Mouse (Mus musculus) lung, postnatal 0 days (tissue): ENCODE measurements at regions not wholly inside any gene's neighbourhood (a gene's known extent, or its start where the extent isn't known, plus 50 kb on each side); places are given as distances from the start of the nearest gene placed in this dataset.

Source experiments
- CTCF ChIP-seq: IDR thresholded peaks from 2 replicates; pipeline ENCODE4 v1.5.1; 2016; ENCODE audit warnings: antibody characterized with exemption, mild to moderate bottlenecking
- EP300 ChIP-seq: IDR thresholded peaks from 2 replicates; pipeline ENCODE4 v1.6.1; 2016; ENCODE audit warnings: antibody characterized with exemption, mild to moderate bottlenecking, control low read depth

- TF ChIP-seq CTCF (no peak), EP300 (no peak)
Observed at GRCm38 (mm10) chr17:7621262-7621661, 205.8 kb downstream of the Fndc1 start.
